Mouse (Mus musculus): ENCODE measurements around the gene Npnt. TPM values are rescaled to one million over a fixed set of nuclear protein-coding genes. Genes with fewer than 3 reads are reported as not detected.
A peak's percentile ranks its signal among the peaks of the same experiment; 100 is the strongest.

Npnt gene
- polyA plus RNA-seq, 1 experiment from 2014 or later, result 11.4 TPM

DNA sequence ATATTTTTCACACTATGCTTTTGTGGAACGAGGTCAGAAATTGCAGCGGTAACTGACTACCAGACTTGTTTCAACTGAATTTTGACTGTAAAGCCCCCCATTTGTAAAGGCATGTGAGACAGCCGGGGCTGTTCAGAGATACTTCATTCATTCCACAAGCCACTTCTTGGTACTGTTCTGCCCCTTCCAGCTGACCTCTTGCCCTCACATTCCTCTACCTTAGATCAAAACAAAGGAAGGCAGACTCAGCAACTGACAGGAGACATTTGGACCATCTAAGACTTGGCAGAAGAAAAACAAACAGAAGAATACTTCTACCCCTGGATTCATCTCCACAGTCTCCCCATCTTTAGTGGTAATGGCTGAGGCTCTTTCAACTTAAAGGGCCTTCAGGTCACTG lies 5.5 kb downstream of the Npnt start:
- Histone ChIP-seq H3K27ac (ENCODE audit: low read depth, low read length) (no peak overlapping the region), H3K4me2 (replicated peaks; ENCODE audit: low read depth, low read length) (no peak overlapping the region), H3K9me3 (ENCODE audit: control insufficient read depth, low read length) (no peaks in the 10 kb centered on the region), H3K4me3 (ENCODE audit: low read depth, low read length) (no peak overlapping the region), H3K4me1 (replicated peaks; ENCODE audit: control insufficient read depth, insufficient read depth, low read length) (no peaks in the 10 kb centered on the region), H3K9ac (ENCODE audit: low read depth, low read length) (no peak overlapping the region), H3K36me3 (ENCODE audit: control insufficient read depth, insufficient read depth, low read length) (no peaks in the 10 kb centered on the region), H3K27me3 (ENCODE audit: control insufficient read depth, insufficient read depth, low read length) (peaks cover 6% of the 10 kb centered on the region; the same call in 1 of the 2 replicates)
- DNase-seq (ENCODE audit: low spot score) (no peak), ATAC-seq (ENCODE audit: low FRiP score) (no peak)
- WGBS, result 36% methylated on average over 3 of the region's 3 CpGs

DNA sequence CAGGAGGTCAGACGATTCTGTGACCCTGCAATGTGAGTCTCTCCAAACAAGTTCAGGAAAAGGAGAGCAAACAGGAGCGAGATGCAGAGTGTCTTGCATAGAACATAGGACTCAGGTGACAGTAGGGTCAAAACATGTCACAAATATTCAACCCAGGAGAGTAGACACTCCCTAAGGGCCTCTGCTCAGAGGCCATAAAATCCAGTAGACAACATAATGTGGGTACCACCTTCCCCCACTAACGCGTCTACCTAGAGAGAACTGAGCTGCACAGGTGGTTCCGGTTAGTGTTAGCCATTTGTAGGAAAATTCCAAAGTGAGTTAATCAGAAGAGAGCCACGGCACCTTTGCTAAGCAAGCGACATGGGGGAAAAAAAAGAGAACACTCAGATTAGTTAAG lies 5.9 kb downstream of the Npnt start:
- DNase-seq (ENCODE audit: low spot score), result peak; percentile 15
- no peaks in the 10 kb centered on the region for H3K36me3 ChIP-seq (ENCODE audit: control insufficient read depth, insufficient read depth, low read length)
- 53% methylated on average over 7 of the region's 7 CpGs for WGBS

GRCm38 (mm10) chr3:132942778-132943177 lies 7.3 kb downstream of the Npnt start:
- no peak for DNase-seq (ENCODE audit: low spot score)
- Histone ChIP-seq H3K27ac (ENCODE audit: low read depth, low read length) (no peak overlapping the region), H3K4me3 (ENCODE audit: low read depth, low read length) (no peak overlapping the region), H3K4me2 (replicated peaks; ENCODE audit: low read depth, low read length) (no peak overlapping the region), H3K36me3 (ENCODE audit: control insufficient read depth, insufficient read depth, low read length) (no peaks in the 10 kb centered on the region), H3K9ac (ENCODE audit: low read depth, low read length) (no peak overlapping the region), H3K9me3 (ENCODE audit: control insufficient read depth, low read length) (no peaks in the 10 kb centered on the region), H3K27me3 (ENCODE audit: control insufficient read depth, insufficient read depth, low read length) (no peaks in the 10 kb centered on the region), H3K4me1 (replicated peaks; ENCODE audit: control insufficient read depth, insufficient read depth, low read length) (no peaks in the 10 kb centered on the region)
- no peak for ATAC-seq (ENCODE audit: low FRiP score)
- 91% methylated on average over 6 of the region's 6 CpGs for WGBS

More for the DNA sequence above, 5.9 kb downstream of the Npnt start:
- no peaks in the 10 kb centered on the region for H3K9me3 ChIP-seq (ENCODE audit: control insufficient read depth, low read length)
- no peak overlapping the region for H3K4me3 ChIP-seq (ENCODE audit: low read depth, low read length)
- H3K9ac ChIP-seq (ENCODE audit: low read depth, low read length), result no peak overlapping the region
- no peak overlapping the region for H3K4me2 ChIP-seq (replicated peaks; ENCODE audit: low read depth, low read length)
- H3K4me1 ChIP-seq (replicated peaks; ENCODE audit: control insufficient read depth, insufficient read depth, low read length), result no peaks in the 10 kb centered on the region
- H3K27me3 ChIP-seq (ENCODE audit: control insufficient read depth, insufficient read depth, low read length), result peaks cover 6% of the 10 kb centered on the region; the same call in 1 of the 2 replicates
- no peak overlapping the region for H3K27ac ChIP-seq (ENCODE audit: low read depth, low read length)
- ATAC-seq (ENCODE audit: low FRiP score), result no peak

GRCm38 (mm10) chr3:132940181-132940990 lies 9.7 kb downstream of the Npnt start:
- no peak overlapping the region for H3K4me3 ChIP-seq (ENCODE audit: low read depth, low read length)
- WGBS, result 84% methylated on average over 10 of the region's 10 CpGs
- no peaks in the 10 kb centered on the region for H3K36me3 ChIP-seq (ENCODE audit: control insufficient read depth, insufficient read depth, low read length)
- no peaks in the 10 kb centered on the region for H3K9me3 ChIP-seq (ENCODE audit: control insufficient read depth, low read length)
- H3K4me1 ChIP-seq (replicated peaks; ENCODE audit: control insufficient read depth, insufficient read depth, low read length), result no peaks in the 10 kb centered on the region
- ATAC-seq (ENCODE audit: low FRiP score) (no peak), DNase-seq (ENCODE audit: low spot score) (no peak)
- H3K27ac ChIP-seq (ENCODE audit: low read depth, low read length), result no peak overlapping the region
- no peak overlapping the region for H3K4me2 ChIP-seq (replicated peaks; ENCODE audit: low read depth, low read length)
- H3K9ac ChIP-seq (ENCODE audit: low read depth, low read length), result no peak overlapping the region
- H3K27me3 ChIP-seq (ENCODE audit: control insufficient read depth, insufficient read depth, low read length), result no peaks in the 10 kb centered on the region

- Histone ChIP-seq H3K9me3 (ENCODE audit: control insufficient read depth, low read length) (no peaks in the 10 kb centered on the region), H3K9ac (ENCODE audit: low read depth, low read length) (no peak overlapping the region), H3K4me1 (replicated peaks; ENCODE audit: control insufficient read depth, insufficient read depth, low read length) (no peaks in the 10 kb centered on the region), H3K4me3 (ENCODE audit: low read depth, low read length) (no peak overlapping the region), H3K36me3 (ENCODE audit: control insufficient read depth, insufficient read depth, low read length) (no peaks in the 10 kb centered on the region), H3K27ac (ENCODE audit: low read depth, low read length) (no peak overlapping the region), H3K27me3 (ENCODE audit: control insufficient read depth, insufficient read depth, low read length) (no peaks in the 10 kb centered on the region), H3K4me2 (replicated peaks; ENCODE audit: low read depth, low read length) (no peak overlapping the region)
- WGBS, result 89% methylated on average over 8 of the region's 8 CpGs
- ATAC-seq (ENCODE audit: low FRiP score), result no peak
- DNase-seq (ENCODE audit: low spot score), result no peak
Observed at GRCm38 (mm10) chr3:132939006-132939405, 11.1 kb downstream of the Npnt start.

DNA sequence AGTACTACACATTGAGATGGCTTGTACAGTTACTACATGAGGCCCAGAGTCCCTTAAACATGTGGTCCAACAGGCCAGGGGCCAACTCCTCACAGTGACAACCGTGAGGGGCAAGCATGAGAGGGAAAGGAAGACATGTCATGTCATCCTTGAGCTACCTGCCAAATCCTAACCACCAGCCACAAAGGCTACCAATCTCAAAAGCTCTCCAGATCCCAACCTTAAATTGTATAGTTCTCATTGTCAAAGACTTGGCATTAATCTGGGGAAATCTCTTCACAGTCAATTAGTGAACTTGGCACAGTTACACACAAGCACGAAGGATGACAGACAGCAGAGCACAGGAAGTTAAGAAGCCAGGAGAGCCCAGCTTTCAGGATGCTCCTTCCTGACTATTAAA lies 15.4 kb downstream of the Npnt start:
- Histone ChIP-seq H3K9ac (ENCODE audit: low read depth, low read length) (no peak overlapping the region), H3K4me2 (replicated peaks; ENCODE audit: low read depth, low read length) (no peak overlapping the region), H3K9me3 (ENCODE audit: control insufficient read depth, low read length) (no peaks in the 10 kb centered on the region), H3K27ac (ENCODE audit: low read depth, low read length) (no peak overlapping the region), H3K4me1 (replicated peaks; ENCODE audit: control insufficient read depth, insufficient read depth, low read length) (no peaks in the 10 kb centered on the region), H3K27me3 (ENCODE audit: control insufficient read depth, insufficient read depth, low read length) (no peaks in the 10 kb centered on the region), H3K36me3 (ENCODE audit: control insufficient read depth, insufficient read depth, low read length) (no peaks in the 10 kb centered on the region), H3K4me3 (ENCODE audit: low read depth, low read length) (no peak overlapping the region)
- ATAC-seq (ENCODE audit: low FRiP score) (no peak), DNase-seq (ENCODE audit: low spot score) (no peak)
- WGBS, result 89% methylated on average over 2 of the region's 2 CpGs

- H3K4me2 ChIP-seq (replicated peaks; ENCODE audit: low read depth, low read length), result no peak overlapping the region
Observed at GRCm38 (mm10) chr3:132931526-132931925, 18.6 kb downstream of the Npnt start.

GRCm38 (mm10) chr3:132929866-132930265 lies 20.2 kb downstream of the Npnt start:
- Histone ChIP-seq H3K4me3 (ENCODE audit: low read depth, low read length) (no peak overlapping the region), H3K4me2 (replicated peaks; ENCODE audit: low read depth, low read length) (no peak overlapping the region), H3K27ac (ENCODE audit: low read depth, low read length) (no peak overlapping the region), H3K36me3 (ENCODE audit: control insufficient read depth, insufficient read depth, low read length) (no peaks in the 10 kb centered on the region), H3K9ac (ENCODE audit: low read depth, low read length) (no peak overlapping the region), H3K4me1 (replicated peaks; ENCODE audit: control insufficient read depth, insufficient read depth, low read length) (no peaks in the 10 kb centered on the region), H3K9me3 (ENCODE audit: control insufficient read depth, low read length) (no peaks in the 10 kb centered on the region), H3K27me3 (ENCODE audit: control insufficient read depth, insufficient read depth, low read length) (no peaks in the 10 kb centered on the region)
- no peak for ATAC-seq (ENCODE audit: low FRiP score)
- 65% methylated on average over 6 of the region's 6 CpGs for WGBS
- no peak for DNase-seq (ENCODE audit: low spot score)

More at GRCm38 (mm10) chr3:132931526-132931925, 18.6 kb downstream of the Npnt start:
- WGBS, result 93% methylated on average over 4 of the region's 4 CpGs
- H3K4me1 ChIP-seq (replicated peaks; ENCODE audit: control insufficient read depth, insufficient read depth, low read length), result no peaks in the 10 kb centered on the region
- DNase-seq (ENCODE audit: low spot score) (no peak), ATAC-seq (ENCODE audit: low FRiP score) (no peak)
- no peaks in the 10 kb centered on the region for H3K36me3 ChIP-seq (ENCODE audit: control insufficient read depth, insufficient read depth, low read length)
- no peak overlapping the region for H3K9ac ChIP-seq (ENCODE audit: low read depth, low read length)
- no peaks in the 10 kb centered on the region for H3K9me3 ChIP-seq (ENCODE audit: control insufficient read depth, low read length)
- no peak overlapping the region for H3K27ac ChIP-seq (ENCODE audit: low read depth, low read length)
- no peak overlapping the region for H3K4me3 ChIP-seq (ENCODE audit: low read depth, low read length)
- H3K27me3 ChIP-seq (ENCODE audit: control insufficient read depth, insufficient read depth, low read length), result no peaks in the 10 kb centered on the region

GRCm38 (mm10) chr3:132928186-132928585 lies 21.9 kb downstream of the Npnt start:
- no peak overlapping the region for H3K4me2 ChIP-seq (replicated peaks; ENCODE audit: low read depth, low read length)
- H3K9ac ChIP-seq (ENCODE audit: low read depth, low read length), result no peak overlapping the region
- H3K9me3 ChIP-seq (ENCODE audit: control insufficient read depth, low read length), result no peaks in the 10 kb centered on the region
- no peak for ATAC-seq (ENCODE audit: low FRiP score)
- DNase-seq (ENCODE audit: low spot score), result no peak
- H3K36me3 ChIP-seq (ENCODE audit: control insufficient read depth, insufficient read depth, low read length), result no peaks in the 10 kb centered on the region
- H3K4me3 ChIP-seq (ENCODE audit: low read depth, low read length), result no peak overlapping the region
- H3K27ac ChIP-seq (ENCODE audit: low read depth, low read length), result no peak overlapping the region
- H3K4me1 ChIP-seq (replicated peaks; ENCODE audit: control insufficient read depth, insufficient read depth, low read length), result no peaks in the 10 kb centered on the region
- no peaks in the 10 kb centered on the region for H3K27me3 ChIP-seq (ENCODE audit: control insufficient read depth, insufficient read depth, low read length)
- WGBS, result 93% methylated on average over 9 of the region's 9 CpGs
